Mouse (Mus musculus) megakaryocyte, embryonic 14.5 days (primary cell): ENCODE results near the gene Srbd1.

Source experiments
- FLI1 ChIP-seq: IDR thresholded peaks from 2 replicates; pipeline ENCODE4 v1.6.1; 2012; ENCODE audit warnings: low read length, inconsistent platforms, mixed read lengths
- GATA1 ChIP-seq: IDR thresholded peaks from 3 replicates; pipeline ENCODE4 v1.6.1; 2012; ENCODE audit warnings: mixed read lengths, low read length, inconsistent platforms, borderline replicate concordance

- no peak for TF ChIP-seq GATA1
- TF ChIP-seq FLI1, result no peak
Observed at GRCm38 (mm10) chr17:85943071-85943470, 201.9 kb downstream of the Srbd1 start.
